Mouse (Mus musculus) thymus, adult 18-20 months (tissue): ENCODE results near the gene Clk3.

ENCODE experiments used
- DNase-seq, 2 experiments: peaks; one replicate each; pipeline ENCODE4 v3.0.0; 2022; ENCODE audit warnings: mixed read lengths in 2 of 2

The Clk3 gene

DNA sequence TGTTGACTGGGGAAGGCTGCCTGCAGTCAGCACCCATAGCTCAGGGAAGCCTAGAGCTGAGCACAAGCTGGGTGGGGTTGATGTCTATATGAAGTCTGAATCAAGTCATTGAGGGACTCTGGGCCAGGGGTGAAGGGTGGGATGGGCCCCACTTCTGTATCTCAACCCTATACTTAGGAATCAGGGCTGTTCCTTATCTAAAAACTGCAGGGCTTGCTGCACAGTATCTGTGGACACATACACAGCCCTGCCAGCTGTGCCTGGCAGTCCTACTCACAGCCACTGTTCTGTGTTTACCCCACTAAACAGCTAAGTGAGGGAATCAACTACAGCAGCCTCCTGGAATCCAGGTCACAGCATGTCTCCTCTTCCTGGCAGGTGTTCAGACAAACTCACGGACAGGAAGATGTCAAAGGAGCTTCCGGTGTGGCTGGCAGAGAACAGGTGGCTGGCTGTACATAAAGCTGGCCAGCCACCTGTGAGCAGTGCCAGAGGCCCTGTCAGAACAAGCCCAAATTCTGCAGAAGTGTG is 3.9 kb upstream of the Clk3 start:
- DNase-seq: peak; percentile 78 to 89

- no peak for DNase-seq
Measured at GRCm38 (mm10) chr9:57767231-57767630, 1.6 kb upstream of the Clk3 start.

- DNase-seq: no peak
Measured at GRCm38 (mm10) chr9:57766431-57766830, 771 bp upstream of the Clk3 start.

- peak; percentile 91 for DNase-seq
Measured at GRCm38 (mm10) chr9:57764974-57765363, 691 bp downstream of the Clk3 start.

DNA sequence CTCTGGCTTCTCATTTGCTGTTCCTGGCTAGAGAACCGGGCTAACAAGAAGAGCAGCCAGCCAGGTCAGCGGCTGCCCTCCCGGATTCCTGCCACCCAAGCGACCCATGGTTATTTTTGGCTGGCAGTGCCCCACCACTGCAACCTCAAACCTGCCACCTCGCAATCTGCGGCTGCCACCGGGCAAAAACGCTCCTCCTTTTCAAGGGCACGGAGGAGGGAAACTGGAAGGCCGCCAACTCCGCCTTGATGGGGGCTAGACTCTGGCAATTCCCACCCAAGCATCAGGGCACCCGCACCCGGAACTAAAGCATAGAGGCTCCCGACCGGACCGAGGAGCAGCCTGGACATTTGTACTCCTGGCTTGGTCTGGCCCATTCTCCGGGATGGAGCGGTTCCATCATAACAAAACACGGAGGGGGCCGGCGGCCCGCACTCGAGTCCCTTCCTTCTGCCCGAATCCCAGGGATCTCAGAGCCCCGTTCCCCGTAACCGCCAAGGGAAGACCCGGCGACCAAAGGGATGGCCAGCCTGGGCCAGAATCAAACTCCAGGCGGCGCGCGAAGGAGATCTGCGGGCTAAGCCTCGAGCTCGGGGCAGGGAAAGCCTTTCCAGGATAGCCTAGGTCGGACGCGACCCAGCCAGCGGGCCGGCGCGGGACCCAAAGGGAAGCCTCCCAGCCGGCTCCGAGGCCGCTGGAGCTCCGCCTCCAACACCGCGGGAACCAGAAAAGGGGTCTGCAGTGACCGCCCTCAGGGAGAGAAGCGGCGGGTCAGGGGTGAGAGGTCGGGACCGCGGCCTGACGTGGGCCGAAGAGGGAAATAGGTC is 1.3 kb downstream of the Clk3 start:
- DNase-seq: peak; percentile 48 to 68

DNA sequence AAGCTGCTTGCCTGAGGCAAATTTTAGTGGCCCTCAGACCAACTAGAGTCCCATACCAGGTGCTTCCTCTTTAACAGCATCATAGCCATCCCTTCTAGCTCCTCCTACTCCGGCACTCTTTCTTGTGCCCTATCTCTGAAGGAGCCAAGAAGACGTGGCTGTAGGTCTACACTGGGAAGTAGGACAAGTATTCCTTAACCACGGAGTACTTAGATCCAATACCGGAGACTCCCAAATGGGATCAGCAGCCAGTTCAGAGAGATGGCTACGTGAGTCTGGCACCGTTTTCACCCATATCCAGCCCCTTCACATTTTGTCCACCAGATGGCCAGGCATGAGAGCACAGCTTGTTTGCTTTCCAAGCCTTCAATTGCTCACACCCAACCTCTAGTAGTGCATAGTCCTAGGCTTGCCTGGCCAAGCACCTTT is 3.1 kb downstream of the Clk3 start:
- no peak for DNase-seq

DNA sequence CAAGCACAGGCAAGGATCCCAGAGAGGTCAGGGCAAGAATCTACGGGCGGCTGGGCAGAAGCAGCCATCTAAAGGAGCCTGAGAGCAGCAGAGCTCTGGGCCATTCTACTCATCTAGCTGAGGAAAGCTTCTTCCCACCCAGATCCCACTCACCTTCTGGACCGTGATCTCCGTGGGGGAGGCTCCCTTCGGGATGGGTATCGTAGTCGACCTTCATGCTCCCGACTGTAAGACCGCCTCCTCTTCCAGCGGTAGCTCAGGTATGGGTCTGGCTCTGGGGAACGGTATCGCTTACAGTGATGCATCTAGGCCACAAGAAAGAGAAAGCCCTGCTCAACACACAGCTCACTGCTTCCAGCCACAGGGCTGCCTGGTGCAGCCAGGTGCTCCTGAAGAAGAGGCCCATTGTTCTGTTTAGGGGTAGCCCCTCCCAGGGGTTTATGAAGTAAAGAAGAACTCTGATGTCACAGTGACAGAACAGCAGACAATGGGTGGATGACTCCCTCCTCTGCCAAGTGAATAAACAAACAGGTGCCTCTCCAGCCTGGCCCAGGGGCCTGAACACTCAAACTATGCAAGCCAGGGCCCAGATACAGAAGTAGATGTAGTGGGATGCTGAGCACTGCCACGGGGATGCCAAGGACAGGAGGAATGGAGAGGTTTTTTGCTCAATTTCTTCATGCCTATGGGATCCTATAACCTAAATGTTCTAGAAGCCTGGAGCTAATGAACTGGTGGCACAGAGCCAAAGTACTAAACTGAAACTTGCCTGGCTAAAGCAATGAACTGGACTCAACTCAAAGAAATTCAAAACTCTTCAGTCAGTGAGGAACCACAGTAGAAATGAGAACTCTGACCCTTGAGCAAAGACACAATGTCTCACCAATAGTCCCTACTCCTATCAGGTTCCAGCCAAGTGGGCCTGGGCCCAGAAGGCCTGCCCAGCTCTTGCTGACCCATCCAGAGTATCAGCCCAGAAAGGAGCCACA is 3.8 kb downstream of the Clk3 start:
- DNase-seq: peak; percentile 47 to 69

DNA sequence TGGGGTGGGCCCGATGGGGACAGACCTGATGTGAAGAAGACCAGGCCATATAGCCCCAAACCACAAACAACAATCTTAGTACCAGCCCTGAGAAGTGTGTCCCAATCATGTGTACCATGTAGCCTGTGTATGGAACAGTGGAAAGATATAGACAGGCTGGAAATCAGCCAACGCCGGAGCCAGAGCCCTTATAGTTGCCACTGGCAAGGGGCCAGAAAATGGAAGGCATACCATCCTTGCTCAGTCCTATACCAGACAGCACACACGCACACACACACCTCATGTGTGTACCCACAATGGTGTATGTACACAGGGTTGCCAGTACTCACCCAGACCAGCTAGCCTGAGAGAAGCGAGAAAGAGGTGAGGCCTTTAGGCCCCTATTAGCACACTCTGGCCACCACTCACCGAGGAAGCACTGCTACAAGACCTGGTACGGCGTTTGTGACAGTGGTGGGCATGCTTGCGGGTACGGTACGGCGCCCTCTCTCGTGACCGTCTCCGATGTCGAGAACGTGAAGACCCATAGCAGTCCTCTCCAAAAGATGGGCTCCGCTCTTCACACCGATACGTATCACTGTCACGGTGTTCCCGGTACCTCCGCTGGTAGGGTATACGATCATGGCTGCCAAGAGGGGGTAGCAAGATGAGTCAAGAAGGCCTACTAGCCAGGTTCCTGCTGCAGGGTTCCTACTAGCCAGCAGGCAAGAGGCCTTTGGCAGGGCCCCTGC is 5.1 kb downstream of the Clk3 start:
- DNase-seq: no peak

- DNase-seq: peak in 1 of 2 experiments; percentile 61
Measured at GRCm38 (mm10) chr9:57759289-57759688, 6.4 kb downstream of the Clk3 start.

DNA sequence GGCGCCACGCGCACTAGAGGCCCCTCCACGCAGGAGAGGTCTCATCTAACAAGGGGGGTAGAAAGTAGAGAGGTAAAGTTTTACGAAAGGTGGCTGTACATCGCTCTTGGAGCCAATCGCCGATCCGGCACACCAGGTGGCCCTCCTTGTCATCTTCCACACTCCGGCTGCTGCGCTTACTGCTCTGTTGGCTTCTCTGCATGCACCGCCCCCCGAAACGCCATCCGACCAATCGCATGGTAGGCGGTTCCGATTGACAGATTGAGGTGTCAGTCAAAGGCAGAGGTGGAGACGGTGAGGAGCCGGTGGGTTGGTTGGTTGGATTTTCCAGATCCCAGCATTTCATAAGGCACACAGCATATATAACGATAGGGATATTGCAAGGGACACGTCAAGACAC is 7.1 kb downstream of the Clk3 start:
- no peak for DNase-seq

GRCm38 (mm10) chr9:57757578-57757977 is 8.1 kb downstream of the Clk3 start:
- no peak for DNase-seq

DNA sequence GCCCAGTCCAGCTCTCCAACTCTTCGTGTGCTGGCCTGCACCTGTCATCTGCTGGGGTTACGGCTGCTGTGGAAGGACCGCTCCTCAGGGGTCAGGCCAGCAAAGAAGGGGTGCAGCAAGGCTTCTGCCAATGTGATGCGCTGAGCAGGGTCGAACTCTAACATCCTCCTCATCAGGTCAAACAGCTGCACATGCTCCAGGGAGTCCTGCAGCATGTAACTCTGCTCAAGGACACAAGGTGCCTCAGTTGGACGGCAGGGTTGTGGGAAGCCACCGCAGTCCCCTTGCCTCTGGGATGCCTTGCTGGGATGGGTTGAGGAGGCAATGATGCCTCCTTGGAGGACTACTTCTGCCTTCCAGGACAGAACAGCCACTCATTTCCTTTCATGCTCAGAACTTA is 14.8 kb downstream of the Clk3 start:
- no peak for DNase-seq

- DNase-seq: no peak
Measured at GRCm38 (mm10) chr9:57748831-57749230, 16.8 kb downstream of the Clk3 start.

DNA sequence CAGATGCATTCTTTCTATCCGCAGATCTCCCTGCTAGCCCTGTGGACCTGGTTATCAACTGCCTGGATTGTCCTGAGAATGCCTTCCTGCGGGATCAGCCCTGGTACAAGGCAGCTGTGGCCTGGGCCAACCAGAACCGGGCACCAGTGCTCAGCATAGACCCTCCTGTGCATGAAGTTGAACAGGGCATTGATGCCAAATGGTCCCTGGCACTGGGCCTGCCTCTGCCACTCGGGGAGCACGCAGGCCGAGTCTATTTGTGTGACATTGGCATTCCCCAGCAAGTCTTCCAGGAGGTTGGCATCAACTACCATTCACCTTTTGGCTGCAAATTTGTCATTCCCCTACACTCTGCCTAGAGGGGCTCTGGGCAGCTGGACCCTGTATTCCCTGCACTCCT is 17.5 kb downstream of the Clk3 start:
- DNase-seq: no peak

- no peak for DNase-seq
Measured at GRCm38 (mm10) chr9:57747067-57747466, 18.6 kb downstream of the Clk3 start.

GRCm38 (mm10) chr9:57744462-57745091 is 21.1 kb downstream of the Clk3 start:
- no peak for DNase-seq

GRCm38 (mm10) chr9:57739863-57740262 is 25.8 kb downstream of the Clk3 start:
- no peak for DNase-seq

GRCm38 (mm10) chr9:57733606-57734005 is 32.1 kb downstream of the Clk3 start:
- no peak for DNase-seq

- DNase-seq: no peak
Measured at GRCm38 (mm10) chr9:57728312-57728711, 37.3 kb downstream of the Clk3 start.

DNA sequence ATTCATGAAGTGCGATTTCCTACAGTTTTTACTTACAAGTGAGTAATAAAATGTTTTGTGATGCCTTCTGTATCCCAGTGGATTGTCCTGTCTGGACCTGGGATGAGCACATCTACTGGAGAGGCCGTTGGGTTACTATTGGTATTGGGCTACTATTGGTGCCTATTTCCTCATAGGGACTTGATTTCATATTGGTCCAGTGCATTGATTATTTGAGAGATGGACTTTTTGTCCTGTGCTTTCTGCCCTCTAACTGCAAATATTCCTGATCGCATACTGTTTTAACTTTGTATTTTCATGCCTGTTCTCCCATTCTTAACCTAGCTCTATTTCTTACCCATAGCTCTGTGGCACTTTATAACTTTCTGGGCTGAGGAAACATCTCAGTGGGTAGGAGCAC is 41.0 kb downstream of the Clk3 start:
- DNase-seq: no peak

DNA sequence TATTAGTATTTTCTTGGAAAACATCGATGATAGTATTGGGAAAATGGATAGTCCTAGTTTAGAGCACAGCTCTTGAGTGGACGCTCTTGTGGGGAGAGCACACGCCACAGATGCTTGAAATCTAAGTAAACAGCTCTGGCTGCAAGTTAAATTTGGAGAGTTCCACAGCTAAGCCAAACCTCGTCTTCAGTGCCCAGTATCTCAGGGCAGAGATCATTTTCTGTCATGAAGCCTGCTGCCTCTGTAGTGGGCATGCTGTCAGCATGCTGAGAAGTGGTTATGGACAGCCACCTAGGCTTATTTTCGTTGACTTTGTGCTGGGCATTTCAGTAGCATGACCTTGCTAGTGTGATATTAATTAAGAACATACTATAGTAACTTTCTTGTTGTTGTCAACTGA is 41.9 kb downstream of the Clk3 start:
- DNase-seq: no peak

DNA sequence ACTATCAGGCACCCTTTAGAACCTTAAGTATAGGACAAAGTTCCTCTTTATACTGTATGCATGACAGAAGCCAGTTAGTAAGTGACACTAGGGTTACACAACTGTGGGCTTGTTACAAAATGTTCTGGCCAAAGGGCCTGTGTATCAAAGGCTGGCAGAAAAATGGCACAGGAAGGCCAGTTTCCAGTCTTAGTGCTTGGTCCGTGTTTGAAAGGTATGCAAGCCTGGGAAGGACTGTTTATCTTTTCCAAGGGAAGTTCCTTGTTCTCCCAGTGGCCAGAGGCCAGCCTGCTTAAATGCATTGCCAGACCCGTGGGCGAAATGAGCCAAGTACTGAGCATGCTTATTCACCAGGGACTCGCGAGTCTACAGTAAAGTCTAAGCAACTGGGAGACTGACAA is 42.3 kb downstream of the Clk3 start:
- DNase-seq: no peak
